Mouse (Mus musculus): ENCODE results near the gene Pdpk1. TPM values are rescaled to one million over a fixed set of nuclear protein-coding genes. Genes with fewer than 3 reads are reported as not detected.

The Pdpk1 gene
- total RNA-seq, 4 experiments from 2014 or later = 105 to 133 (median 122) TPM

- no peak for DNase-seq (ENCODE audit: low spot score in 2 of 2)
Observed at GRCm38 (mm10) chr17:24045608-24046007, 105.1 kb downstream of the Pdpk1 start.

- DNase-seq (ENCODE audit: low spot score in 2 of 2) = no peak
Observed at GRCm38 (mm10) chr17:24044482-24044881, 106.2 kb downstream of the Pdpk1 start.

- DNase-seq (ENCODE audit: low spot score in 2 of 2) = no peak
Observed at GRCm38 (mm10) chr17:24037844-24038243, 112.9 kb downstream of the Pdpk1 start, which contains the start of gene Prss27. Gene Prss27, plus strand, starts transcription at chr17:24038144.

- no peak for DNase-seq (ENCODE audit: low spot score in 2 of 2)
Observed at GRCm38 (mm10) chr17:24037360-24037759, 113.4 kb downstream of the Pdpk1 start.

- DNase-seq (ENCODE audit: low spot score in 2 of 2) = no peak
Observed at GRCm38 (mm10) chr17:24036954-24037353, 113.8 kb downstream of the Pdpk1 start.

- DNase-seq (ENCODE audit: low spot score in 2 of 2) = no peak
Observed at GRCm38 (mm10) chr17:24035087-24035486, 115.6 kb downstream of the Pdpk1 start.

- no peak for DNase-seq (ENCODE audit: low spot score in 2 of 2)
Observed at GRCm38 (mm10) chr17:24030551-24030950, 120.2 kb downstream of the Pdpk1 start.

GRCm38 (mm10) chr17:24029477-24029876 is 121.2 kb downstream of the Pdpk1 start:
- no peak for DNase-seq (ENCODE audit: low spot score in 2 of 2)

Other genes with a start within 250 kb of the Pdpk1 start
- not detected for gene Dcpp3, start 233.5 kb downstream of the Pdpk1 start, total RNA-seq (2022)
- not detected for gene Sbp, start 209.3 kb downstream of the Pdpk1 start, total RNA-seq (2022)
- not detected for gene Sbpl, start 195.7 kb downstream of the Pdpk1 start, total RNA-seq (2022)
- gene Prss30, start 170.4 kb downstream of the Pdpk1 start, total RNA-seq (2022) = under 1 TPM; 0.25 to 0.96 (median 0.68) TPM
- gene Prss22, start 152.8 kb downstream of the Pdpk1 start, total RNA-seq (2022) = 1 to 10 TPM in 3 of 4 experiments, under 1 TPM in 1; 0.94 to 1.7 (median 1.1) TPM
- gene Prss27, start 112.8 kb downstream of the Pdpk1 start, total RNA-seq (2022) = not detected
- gene Kctd5, start 77.4 kb downstream of the Pdpk1 start, total RNA-seq (2022) = 10 to 100 TPM; 20.9 to 23.2 (median 21.9) TPM
- gene Amdhd2, start 12.8 kb upstream of the Pdpk1 start, total RNA-seq (2022) = 10 to 100 TPM; 34.8 to 48.2 (median 40.3) TPM
- gene Atp6v0c, start 18.8 kb upstream of the Pdpk1 start, total RNA-seq (2022) = 1,000 to 10,000 TPM; 1,111 to 1,205 (median 1,168) TPM
- gene Tbc1d24, start 54.6 kb upstream of the Pdpk1 start, total RNA-seq (2022) = 10 to 100 TPM; 59.5 to 65.9 (median 63.6) TPM
- 10 to 100 TPM in 2 of 4 experiments, 1 to 10 TPM in 2; 9.5 to 10.6 (median 9.9) TPM for gene Ntn3, start 58.6 kb upstream of the Pdpk1 start, total RNA-seq (2022)
- gene Tedc2, start 69.9 kb upstream of the Pdpk1 start, total RNA-seq (2022) = 10 to 100 TPM in 2 of 4 experiments, 1 to 10 TPM in 2; 8.6 to 10.2 (median 10.1) TPM
- 1 to 10 TPM; 4.9 to 6.4 (median 5.3) TPM for gene Ccnf, start 100.6 kb upstream of the Pdpk1 start, total RNA-seq (2022)
- 1 to 10 TPM in 2 of 4 experiments, under 1 TPM in 2; 0.82 to 1.4 (median 1.1) TPM for gene Abca17, start 200.1 kb upstream of the Pdpk1 start, total RNA-seq (2022)
- gene Abca3, start 201.0 kb upstream of the Pdpk1 start, total RNA-seq (2022) = 10 to 100 TPM; 70.2 to 79.0 (median 72.0) TPM

Measured in left cerebral cortex, adult 8-10 months (tissue).